Mouse (Mus musculus): ENCODE results near the gene Cog8.

DNA sequence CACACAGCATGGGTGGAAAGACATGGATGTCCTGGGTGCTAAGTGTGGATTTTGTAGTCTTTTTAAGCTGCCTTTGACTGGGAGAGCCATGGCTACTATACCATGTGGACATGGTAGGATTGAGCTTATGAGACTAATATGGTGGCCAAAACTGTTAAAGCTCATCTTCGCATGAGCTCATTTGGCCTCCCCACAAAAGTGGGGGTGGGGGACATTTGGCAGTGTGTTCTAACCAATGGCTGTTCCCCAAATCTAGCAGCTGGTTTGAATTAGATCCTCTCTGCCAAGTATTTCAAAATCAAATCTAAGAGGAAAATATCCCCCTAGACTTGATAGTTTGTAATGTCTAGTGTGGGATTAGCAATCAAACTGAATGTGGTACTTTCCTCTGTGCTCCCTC, 57.4 kb downstream of the Cog8 start:
- no peak for TF ChIP-seq ZNF384 (IDR thresholded peaks at IDR 0.05; ENCODE audit: low read depth, low read length)
- TF ChIP-seq ZC3H11A (IDR thresholded peaks at IDR 0.05; ENCODE audit: borderline replicate concordance, low read depth, low read length), result no peak
- no peak for TF ChIP-seq CHD2 (IDR thresholded peaks at IDR 0.05; ENCODE audit: low read depth, low read length)
- no peak for TF ChIP-seq MAFK (IDR thresholded peaks at IDR 0.05; ENCODE audit: insufficient read depth, low read depth, low read length)
- no peak for TF ChIP-seq HCFC1 (IDR thresholded peaks at IDR 0.05; ENCODE audit: borderline replicate concordance, insufficient read depth, low read length)
